Mouse (Mus musculus): ENCODE data around the gene Kcnc1. TPM values are rescaled to one million over a fixed set of nuclear protein-coding genes. Genes with fewer than 3 reads are reported as not detected.

The Kcnc1 gene
- polyA plus RNA-seq, 1 experiment from 2014 or later: 0.05 TPM

- no peaks in the 10 kb centered on the region for H3K36me3 ChIP-seq
- H3K9ac ChIP-seq: no peak within 1 kb of the TSS
- no peak for ATAC-seq (ENCODE audit: extremely low read depth, insufficient number of reproducible peaks, low FRiP score, low TSS enrichment)
- H3K4me3 ChIP-seq: peak within 1 kb of the TSS; percentile 34
- H3K27ac ChIP-seq (replicated peaks): no peak within 1 kb of the TSS
- 7% methylated on average over 44 of the region's 44 CpGs for WGBS
- H3K9me3 ChIP-seq: no peaks in the 10 kb centered on the region
- H3K27me3 ChIP-seq (replicated peaks): peaks cover 97% of the 10 kb centered on the region
- H3K4me1 ChIP-seq: peaks cover 15% of the 10 kb centered on the region
- peak within 1 kb of the TSS; percentile 54 for H3K4me2 ChIP-seq
These were observed 19.9 kb upstream of the Kcnc1 start, which contains the start of gene Myod1 for GRCm38 (mm10) chr7:46376172-46377007. Gene Myod1, plus strand, starts transcription at chr7:46376474.

GRCm38 (mm10) chr7:46377008-46377346, 19.3 kb upstream of the Kcnc1 start:
- Histone ChIP-seq H3K9me3 (no peaks in the 10 kb centered on the region), H3K27me3 (replicated peaks) (peaks cover 99% of the 10 kb centered on the region), H3K4me3 (peak overlapping the region; percentile 34), H3K27ac (replicated peaks) (no peak overlapping the region), H3K4me2 (peak overlapping the region; percentile 54), H3K36me3 (no peaks in the 10 kb centered on the region), H3K9ac (no peak overlapping the region), H3K4me1 (peaks cover 15% of the 10 kb centered on the region)
- no peak for ATAC-seq (ENCODE audit: extremely low read depth, insufficient number of reproducible peaks, low FRiP score, low TSS enrichment)
- WGBS: 1% methylated on average over 33 of the region's 33 CpGs

GRCm38 (mm10) chr7:46378123-46378522, 18.2 kb upstream of the Kcnc1 start:
- ATAC-seq (ENCODE audit: extremely low read depth, insufficient number of reproducible peaks, low FRiP score, low TSS enrichment): no peak

GRCm38 (mm10) chr7:46378983-46379382, 17.3 kb upstream of the Kcnc1 start:
- no peak overlapping the region for H3K27ac ChIP-seq (replicated peaks)
- no peak overlapping the region for H3K4me3 ChIP-seq
- no peak overlapping the region for H3K9ac ChIP-seq
- H3K36me3 ChIP-seq: no peaks in the 10 kb centered on the region
- ATAC-seq (ENCODE audit: extremely low read depth, insufficient number of reproducible peaks, low FRiP score, low TSS enrichment): no peak
- H3K9me3 ChIP-seq: no peaks in the 10 kb centered on the region
- 9% methylated on average over 16 of the region's 16 CpGs for WGBS
- H3K4me2 ChIP-seq: no peak overlapping the region
- H3K27me3 ChIP-seq (replicated peaks): peaks cover 91% of the 10 kb centered on the region
- H3K4me1 ChIP-seq: peaks cover 15% of the 10 kb centered on the region

More at GRCm38 (mm10) chr7:46378123-46378522, 18.2 kb upstream of the Kcnc1 start:
- peaks cover 15% of the 10 kb centered on the region for H3K4me1 ChIP-seq
- no peaks in the 10 kb centered on the region for H3K9me3 ChIP-seq
- H3K27me3 ChIP-seq (replicated peaks): peaks cover 98% of the 10 kb centered on the region
- H3K9ac ChIP-seq: no peak overlapping the region
- no peak overlapping the region for H3K27ac ChIP-seq (replicated peaks)
- WGBS: 4% methylated on average over 22 of the region's 22 CpGs
- H3K4me3 ChIP-seq: 0 out of 2 replicates have a peak overlapping the region, but pooled peaks have one; percentile 11
- H3K36me3 ChIP-seq: no peaks in the 10 kb centered on the region
- H3K4me2 ChIP-seq: peak overlapping the region; percentile 20; the same call in 1 of the 2 replicates

GRCm38 (mm10) chr7:46380625-46381024, 15.7 kb upstream of the Kcnc1 start:
- Histone ChIP-seq H3K36me3 (no peaks in the 10 kb centered on the region), H3K9ac (no peak overlapping the region), H3K27ac (replicated peaks) (no peak overlapping the region), H3K4me2 (no peak overlapping the region), H3K27me3 (replicated peaks) (peaks cover 78% of the 10 kb centered on the region), H3K9me3 (no peaks in the 10 kb centered on the region; the same call in 1 of the 2 replicates), H3K4me3 (no peak overlapping the region), H3K4me1 (peaks cover 15% of the 10 kb centered on the region)
- 57% methylated on average over 9 of the region's 9 CpGs for WGBS
- ATAC-seq (ENCODE audit: extremely low read depth, insufficient number of reproducible peaks, low FRiP score, low TSS enrichment): no peak

GRCm38 (mm10) chr7:46387430-46387829, 8.9 kb upstream of the Kcnc1 start:
- ATAC-seq (ENCODE audit: extremely low read depth, insufficient number of reproducible peaks, low FRiP score, low TSS enrichment): no peak
- no peak overlapping the region for H3K4me3 ChIP-seq
- peaks cover 35% of the 10 kb centered on the region for H3K27me3 ChIP-seq (replicated peaks)
- H3K9me3 ChIP-seq: no peaks in the 10 kb centered on the region; the same call in 1 of the 2 replicates
- WGBS: 71% methylated on average over 3 of the region's 3 CpGs
- H3K4me2 ChIP-seq: no peak overlapping the region
- no peaks in the 10 kb centered on the region for H3K4me1 ChIP-seq
- no peak overlapping the region for H3K27ac ChIP-seq (replicated peaks)
- no peaks in the 10 kb centered on the region for H3K36me3 ChIP-seq
- no peak overlapping the region for H3K9ac ChIP-seq

- H3K4me2 ChIP-seq: no peak overlapping the region
- H3K36me3 ChIP-seq: no peaks in the 10 kb centered on the region
- H3K4me3 ChIP-seq: no peak overlapping the region
- H3K4me1 ChIP-seq: no peaks in the 10 kb centered on the region
- 68% methylated on average over 10 of the region's 10 CpGs for WGBS
- H3K27me3 ChIP-seq (replicated peaks): peaks cover 39% of the 10 kb centered on the region
- no peak overlapping the region for H3K9ac ChIP-seq
- no peaks in the 10 kb centered on the region for H3K9me3 ChIP-seq
- no peak overlapping the region for H3K27ac ChIP-seq (replicated peaks)
- no peak for ATAC-seq (ENCODE audit: extremely low read depth, insufficient number of reproducible peaks, low FRiP score, low TSS enrichment)
These were observed 6.7 kb upstream of the Kcnc1 start for GRCm38 (mm10) chr7:46389456-46390085.

GRCm38 (mm10) chr7:46390226-46390625, 6.1 kb upstream of the Kcnc1 start:
- Histone ChIP-seq H3K36me3 (no peaks in the 10 kb centered on the region), H3K4me2 (no peak overlapping the region), H3K4me1 (no peaks in the 10 kb centered on the region), H3K9ac (no peak overlapping the region), H3K4me3 (no peak overlapping the region), H3K9me3 (no peaks in the 10 kb centered on the region), H3K27ac (replicated peaks) (no peak overlapping the region), H3K27me3 (replicated peaks) (peaks cover 45% of the 10 kb centered on the region)
- no peak for ATAC-seq (ENCODE audit: extremely low read depth, insufficient number of reproducible peaks, low FRiP score, low TSS enrichment)
- 55% methylated on average over 4 of the region's 4 CpGs for WGBS

GRCm38 (mm10) chr7:46391701-46392100, 4.6 kb upstream of the Kcnc1 start:
- WGBS: 47% methylated on average over 5 of the region's 5 CpGs

GRCm38 (mm10) chr7:46393116-46393515, 3.2 kb upstream of the Kcnc1 start:
- 0% methylated on average over 2 of the region's 2 CpGs for WGBS
- Histone ChIP-seq H3K4me2 (no peak overlapping the region), H3K9ac (no peak overlapping the region), H3K27me3 (replicated peaks) (peaks cover 74% of the 10 kb centered on the region), H3K9me3 (no peaks in the 10 kb centered on the region), H3K36me3 (no peaks in the 10 kb centered on the region), H3K4me3 (no peak overlapping the region), H3K27ac (replicated peaks) (no peak overlapping the region), H3K4me1 (peaks cover 17% of the 10 kb centered on the region)
- no peak for ATAC-seq (ENCODE audit: extremely low read depth, insufficient number of reproducible peaks, low FRiP score, low TSS enrichment)

More at GRCm38 (mm10) chr7:46391701-46392100, 4.6 kb upstream of the Kcnc1 start:
- H3K27me3 ChIP-seq (replicated peaks): peaks cover 60% of the 10 kb centered on the region
- H3K4me1 ChIP-seq: peaks cover 7% of the 10 kb centered on the region
- H3K9ac ChIP-seq: no peak overlapping the region
- no peak overlapping the region for H3K4me2 ChIP-seq
- H3K27ac ChIP-seq (replicated peaks): no peak overlapping the region
- H3K9me3 ChIP-seq: no peaks in the 10 kb centered on the region
- no peaks in the 10 kb centered on the region for H3K36me3 ChIP-seq
- ATAC-seq (ENCODE audit: extremely low read depth, insufficient number of reproducible peaks, low FRiP score, low TSS enrichment): no peak
- H3K4me3 ChIP-seq: no peak overlapping the region

- WGBS: 29% methylated on average over 12 of the region's 12 CpGs
- H3K27me3 ChIP-seq (replicated peaks): peaks cover 78% of the 10 kb centered on the region
These were observed 2.4 kb upstream of the Kcnc1 start for GRCm38 (mm10) chr7:46393718-46394511.

More at GRCm38 (mm10) chr7:46393718-46394511, 2.4 kb upstream of the Kcnc1 start:
- H3K4me2 ChIP-seq: no peak overlapping the region
- H3K4me1 ChIP-seq: peaks cover 17% of the 10 kb centered on the region
- H3K9me3 ChIP-seq: no peaks in the 10 kb centered on the region
- no peaks in the 10 kb centered on the region for H3K36me3 ChIP-seq
- ATAC-seq (ENCODE audit: extremely low read depth, insufficient number of reproducible peaks, low FRiP score, low TSS enrichment): no peak
- H3K9ac ChIP-seq: no peak overlapping the region
- H3K4me3 ChIP-seq: no peak overlapping the region
- no peak overlapping the region for H3K27ac ChIP-seq (replicated peaks)
